In the genomic region with DNA sequence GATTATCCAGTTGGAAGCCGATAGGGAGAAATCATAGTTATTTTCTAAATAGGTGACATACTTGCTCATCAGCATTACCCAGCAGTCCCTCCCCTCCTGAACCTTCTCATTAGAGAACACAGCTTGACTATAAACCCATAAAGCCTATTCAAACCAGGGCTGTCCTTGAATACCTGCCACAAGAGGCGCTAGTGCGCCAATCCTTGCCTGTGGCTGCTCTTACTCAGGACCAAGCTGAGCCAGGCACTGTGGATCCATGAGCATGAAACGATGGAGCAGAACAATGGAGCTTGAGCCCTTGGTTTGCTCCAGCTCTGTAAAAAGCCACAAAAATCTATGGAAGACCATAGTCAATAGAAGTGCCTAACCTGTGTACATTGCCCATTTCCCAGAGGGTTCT, we compare ENCODE assay signal across 8 mouse cellular contexts. TPM values are rescaled to one million over a fixed set of nuclear protein-coding genes. Genes with fewer than 3 reads are reported as not detected.
DNase-seq lines count a peak whose midpoint lies in the region; ATAC-seq and TF ChIP-seq lines count a peak whose summit lies in the region.

No protein-coding gene starts in this region.

- intact Hi-C loops in heart, postnatal 10 days (cut with DNase I), result no loop called here

- peak; percentile 48 to 74 for DNase-seq in heart, postnatal 10 days
- DNase-seq in heart, adult 9 months (ENCODE audit: low spot score in 2 of 2), result no peak
- DNase-seq in Patski (ENCODE audit: low read depth, low spot score), result no peak
- peak; percentile 44 to 50 for DNase-seq in cerebellum, postnatal 36 days
- peak; percentile 80 for DNase-seq in hindbrain, postnatal 0 days (ENCODE audit: low spot score)
- peak; percentile 15 to 58 for DNase-seq in layer of hippocampus, postnatal 25 days (ENCODE audit: extremely low spot score in 1 of 2, low spot score in 1 of 2)
- peak; percentile 74 for DNase-seq in midbrain, postnatal 0 days (ENCODE audit: low spot score)

- no peaks in the 10 kb centered on the region for H3K36me3 ChIP-seq in hindbrain, postnatal 0 days (ENCODE audit: insufficient read depth, low read length)
- no peaks in the 10 kb centered on the region for H3K36me3 ChIP-seq in midbrain, postnatal 0 days (ENCODE audit: insufficient read depth, low read length)

- H3K4me2 ChIP-seq in hindbrain, postnatal 0 days (ENCODE audit: low read depth, low read length), result no peak overlapping the region
- H3K4me2 ChIP-seq in midbrain, postnatal 0 days (ENCODE audit: low read depth, low read length, poor library complexity, severe bottlenecking), result no peak overlapping the region

- in situ Hi-C loops in Patski (cut with MboI; ENCODE audit: low pct_unique_long_range_greater_than_20kb), result no loop called here

- H3K27ac ChIP-seq in hindbrain, postnatal 0 days, result no peak overlapping the region
- H3K27ac ChIP-seq in midbrain, postnatal 0 days (ENCODE audit: low read depth, low read length), result no peak overlapping the region

- WGBS in hindbrain, postnatal 0 days, result 44% methylated on average over 4 of the region's 4 CpGs
- WGBS in midbrain, postnatal 0 days, result 54% methylated on average over 4 of the region's 4 CpGs

- no peak for ATAC-seq in Patski
- ATAC-seq in hindbrain, postnatal 0 days, result no peak
- no peak for ATAC-seq in midbrain, postnatal 0 days (ENCODE audit: low FRiP score)
- no peak for ATAC-seq in inflammation-experienced regulatory T-cells, adult 6 months

- TF ChIP-seq CTCF in Patski (IDR thresholded peaks at IDR 0.05), result peak; percentile 66
- TF ChIP-seq CTCF in hindbrain, postnatal 0 days (IDR thresholded peaks at IDR 0.05; ENCODE audit: low read depth), result peak; percentile 78
- TF ChIP-seq CTCF in midbrain, postnatal 0 days (IDR thresholded peaks at IDR 0.05), result peak; percentile 67

- no peak overlapping the region for H3K9ac ChIP-seq in hindbrain, postnatal 0 days (replicated peaks; ENCODE audit: low read length)
- H3K9ac ChIP-seq in midbrain, postnatal 0 days (replicated peaks; ENCODE audit: low read length, poor library complexity, severe bottlenecking), result no peak overlapping the region

- POLR2A ChIA-PET in Patski (lab: Charles Lee), result interaction anchor here (0.6 kb wide), 2 partner anchors 12 to 1147 kb away, joined by 3 to 5 read pairs; no protein-coding TSS in a partner anchor

- no peaks in the 10 kb centered on the region for H3K9me3 ChIP-seq in hindbrain, postnatal 0 days (ENCODE audit: low read length)
- no peaks in the 10 kb centered on the region for H3K9me3 ChIP-seq in midbrain, postnatal 0 days (ENCODE audit: low read length)

- peaks cover 4% of the 10 kb centered on the region; the same call in 1 of the 2 replicates for H3K4me1 ChIP-seq in hindbrain, postnatal 0 days (ENCODE audit: insufficient read depth, low read length)
- H3K4me1 ChIP-seq in midbrain, postnatal 0 days (ENCODE audit: insufficient read depth, low read length), result no peaks in the 10 kb centered on the region

- no peaks in the 10 kb centered on the region for H3K27me3 ChIP-seq in Patski
- H3K27me3 ChIP-seq in hindbrain, postnatal 0 days (ENCODE audit: insufficient read depth, low read length), result no peaks in the 10 kb centered on the region
- H3K27me3 ChIP-seq in midbrain, postnatal 0 days (ENCODE audit: insufficient read depth, low read length), result no peaks in the 10 kb centered on the region

- H3K4me3 ChIP-seq in hindbrain, postnatal 0 days (ENCODE audit: low read length), result no peak overlapping the region
- H3K4me3 ChIP-seq in midbrain, postnatal 0 days (ENCODE audit: low read depth, low read length), result no peak overlapping the region

- CTCF ChIA-PET in Patski (lab: Charles Lee), result interaction anchor here (1.1 kb wide), 1 partner anchor 14 kb away, joined by 3 read pairs; no protein-coding TSS in a partner anchor

RNA-seq across cellular contexts. Expression of a gene that starts 7.2 kb away (rescaled TPM):
- total RNA-seq in heart, postnatal 10 days (2021), result 1 to 10 TPM; 2.8 to 2.9 TPM
- polyA plus RNA-seq in Patski (2021), result 0.31 TPM
- 0.16 and 0.25 TPM in 2 replicates for total RNA-seq in hindbrain, postnatal 0 days (2014; rRNA removed)
- 0.40 and 0.41 TPM in 2 replicates for polyA plus RNA-seq in hindbrain, postnatal 0 days (2015; fragmentation: Nextera tagmentation; extraction: Ambion mirVana)
- 1 to 10 TPM; 3.5 TPM for total RNA-seq in layer of hippocampus, postnatal 25 days (2021)
- total RNA-seq in midbrain, postnatal 0 days (2014; rRNA removed), result 0.38 and 0.71 TPM in 2 replicates
- 0.27 and 0.35 TPM in 2 replicates for polyA plus RNA-seq in midbrain, postnatal 0 days (2015; fragmentation: Nextera tagmentation; extraction: Ambion mirVana)
- polyA plus RNA-seq in inflammation-experienced regulatory T-cells, adult 6 months (2017; shearing (Covaris generic)), result not detected

Comparison
In these comparisons a context has a peak if more than half of its experiments do, and no peak if none do; other contexts are left out.
1. DNase-seq: peak in heart, postnatal 10 days (2 of 2), cerebellum, postnatal 36 days (2 of 2), hindbrain, postnatal 0 days (single experiment), layer of hippocampus, postnatal 25 days (2 of 2) and midbrain, postnatal 0 days (single experiment); none in heart, adult 9 months (0 of 2) and Patski (single experiment).
2. Peak in every context shown above with its lines, with median percentiles within 50 percentile points of each other: CTCF ChIP-seq.